Mouse (Mus musculus): ENCODE measurements around the gene Duxf3. TPM values are rescaled to one million over a fixed set of nuclear protein-coding genes. Genes with fewer than 3 reads are reported as not detected.

Duxf3 gene
- not detected in 2 replicates for polyA plus RNA-seq (2015; fragmentation: Nextera tagmentation; extraction: Ambion mirVana)

GRCm38 (mm10) chr10:58232641-58232969, at the start of gene Duxf3:
Gene Duxf3 (minus strand): TSS chr10:58232675.

GRCm38 (mm10) chr10:58255213-58255892, 22.9 kb upstream of the Duxf3 start, which contains the start of gene Gcc2:
Gene Gcc2 (plus strand): TSS chr10:58255497.

GRCm38 (mm10) chr10:58236613-58237012, 4.1 kb upstream of the Duxf3 start, which contains the start of gene Gm4981:
Gene Gm4981 (minus strand): TSS chr10:58236701.

GRCm38 (mm10) chr10:58224827-58225785, 7.4 kb downstream of the Duxf3 start, which contains the start of gene AW822073:
Gene AW822073 (minus strand): TSS chr10:58224930.

Other genes with a start within 250 kb of the Duxf3 start
- not detected in 2 replicates for gene AW822073, start 7.7 kb downstream of the Duxf3 start, polyA plus RNA-seq (2015; fragmentation: Nextera tagmentation; extraction: Ambion mirVana)
- not detected in 2 replicates for gene Gm4981, start 4.0 kb upstream of the Duxf3 start, polyA plus RNA-seq (2015; fragmentation: Nextera tagmentation; extraction: Ambion mirVana)
- gene Gcc2, start 22.8 kb upstream of the Duxf3 start, polyA plus RNA-seq (2015; fragmentation: Nextera tagmentation; extraction: Ambion mirVana): 26.0 and 34.0 TPM in 2 replicates
- gene Lims1, start 90.8 kb upstream of the Duxf3 start, polyA plus RNA-seq (2015; fragmentation: Nextera tagmentation; extraction: Ambion mirVana): 192 and 226 TPM in 2 replicates
- 10.9 and 13.3 TPM in 2 replicates for gene Ranbp2, start 214.2 kb upstream of the Duxf3 start, polyA plus RNA-seq (2015; fragmentation: Nextera tagmentation; extraction: Ambion mirVana)